Mouse (Mus musculus): ENCODE results near the gene Cby1. TPM values are rescaled to one million over a fixed set of nuclear protein-coding genes. Genes with fewer than 3 reads are reported as not detected.

Gene Cby1
- polyA plus RNA-seq, 2 experiments: 4.6 to 13.4 TPM

DNA sequence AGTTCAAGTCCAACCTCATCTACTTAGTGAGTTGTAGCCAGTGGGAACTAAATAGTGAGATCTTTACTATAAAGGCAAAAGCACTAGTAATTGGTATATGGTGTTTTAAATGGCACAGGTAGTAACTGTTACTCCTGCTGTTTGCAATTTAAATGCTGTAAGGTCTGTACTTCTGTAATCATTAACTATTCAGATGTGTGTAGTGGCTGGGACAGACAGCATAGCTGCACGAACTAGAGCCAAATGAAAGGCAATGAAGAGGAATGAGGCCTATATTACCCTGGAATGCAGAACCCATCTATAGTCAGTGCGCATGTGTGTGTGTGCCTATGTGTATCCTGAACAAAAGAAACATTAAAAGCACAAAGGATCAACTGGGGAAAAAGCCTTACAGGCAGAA is 18.9 kb downstream of the Cby1 start:
- Histone ChIP-seq H3K4me2 (ENCODE audit: low read depth) (no peak overlapping the region), H3K27ac (no peak overlapping the region), H3K9ac (replicated peaks) (no peak overlapping the region), H3K4me3 (ENCODE audit: insufficient read depth in 1 of 2, low read depth in 2 of 2, low read length in 2 of 2) (no peak overlapping the region), H3K36me3 (replicated peaks; ENCODE audit: control insufficient read depth, insufficient read depth, low read depth) (peaks cover 44% of the 10 kb centered on the region), H3K27me3 (ENCODE audit: control insufficient read depth, insufficient read depth, low read length) (no peaks in the 10 kb centered on the region), H3K9me3 (ENCODE audit: control insufficient read depth, low read length) (no peaks in the 10 kb centered on the region), H3K4me1 (replicated peaks; ENCODE audit: control insufficient read depth in 2 of 2, insufficient read depth in 2 of 2, low read length in 1 of 2) (peaks cover 17 to 18% of the 10 kb centered on the region in 2 experiments)
- TF ChIP-seq CTCF (IDR thresholded peaks at IDR 0.05; ENCODE audit: low read depth) (no peak), EP300 (IDR thresholded peaks at IDR 0.05; ENCODE audit: low read depth) (no peak)
- ATAC-seq (ENCODE audit: insufficient read depth) (no peak), DNase-seq (ENCODE audit: low read depth in 3 of 3, low spot score in 3 of 3) (no peak)
- WGBS (ENCODE audit: insufficient replicate concordance): 73% methylated on average over 2 of the region's 2 CpGs

DNA sequence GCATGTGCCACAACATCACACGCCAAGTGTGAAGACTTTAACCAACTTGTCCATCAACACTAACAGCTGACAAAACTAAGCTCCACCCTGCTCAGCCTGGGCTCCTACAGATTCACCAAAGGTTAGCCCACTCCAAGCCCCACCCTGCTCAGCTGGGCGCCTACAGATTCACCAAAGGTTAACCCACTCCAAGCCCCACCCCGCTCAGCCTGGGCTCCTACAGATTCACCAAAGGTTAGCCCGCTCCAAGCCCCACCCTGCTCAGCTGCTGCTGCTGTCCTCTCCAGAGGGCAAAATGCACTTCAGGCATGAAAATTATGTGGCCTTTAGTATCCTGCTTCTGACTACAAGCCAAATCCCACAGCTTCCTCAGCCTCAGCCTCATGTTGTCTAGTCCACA is 23.0 kb downstream of the Cby1 start:
- peak; percentile 44 for ATAC-seq (ENCODE audit: insufficient read depth)
- no peaks in the 10 kb centered on the region for H3K9me3 ChIP-seq (ENCODE audit: control insufficient read depth, low read length)
- peak overlapping the region; percentile 95 for H3K27ac ChIP-seq
- H3K9ac ChIP-seq (replicated peaks): no peak overlapping the region; the same call in none of the 2 replicates
- H3K4me1 ChIP-seq (replicated peaks; ENCODE audit: control insufficient read depth in 2 of 2, insufficient read depth in 2 of 2, low read length in 1 of 2): peaks cover 41 to 52% of the 10 kb centered on the region in 2 experiments
- DNase-seq (ENCODE audit: low read depth in 3 of 3, low spot score in 3 of 3): no peak
- no peaks in the 10 kb centered on the region for H3K27me3 ChIP-seq (ENCODE audit: control insufficient read depth, insufficient read depth, low read length)
- H3K4me3 ChIP-seq (ENCODE audit: insufficient read depth in 1 of 2, low read depth in 2 of 2, low read length in 2 of 2): no peak overlapping the region
- H3K36me3 ChIP-seq (replicated peaks; ENCODE audit: control insufficient read depth, insufficient read depth, low read depth): peaks cover 6% of the 10 kb centered on the region
- H3K4me2 ChIP-seq (ENCODE audit: low read depth): peak overlapping the region; percentile 88
- TF ChIP-seq EP300 (IDR thresholded peaks at IDR 0.05; ENCODE audit: low read depth) (no peak), CTCF (IDR thresholded peaks at IDR 0.05; ENCODE audit: low read depth) (no peak)
- 53% methylated on average over 4 of the region's 4 CpGs for WGBS (ENCODE audit: insufficient replicate concordance)

- no peak for DNase-seq (ENCODE audit: low read depth in 3 of 3, low spot score in 3 of 3)
- Histone ChIP-seq H3K9me3 (ENCODE audit: control insufficient read depth, low read length) (no peaks in the 10 kb centered on the region), H3K36me3 (replicated peaks; ENCODE audit: control insufficient read depth, insufficient read depth, low read depth) (peaks cover 5% of the 10 kb centered on the region), H3K4me2 (ENCODE audit: low read depth) (peak overlapping the region; percentile 88), H3K4me1 (replicated peaks; ENCODE audit: control insufficient read depth in 2 of 2, insufficient read depth in 2 of 2, low read length in 1 of 2) (peaks cover 41 to 52% of the 10 kb centered on the region in 2 experiments), H3K27me3 (ENCODE audit: control insufficient read depth, insufficient read depth, low read length) (no peaks in the 10 kb centered on the region), H3K27ac (peak overlapping the region; percentile 95), H3K9ac (replicated peaks) (peak overlapping the region; percentile 44), H3K4me3 (ENCODE audit: insufficient read depth in 1 of 2, low read depth in 2 of 2, low read length in 2 of 2) (peak overlapping the region; percentile 5 to 89; a peak in 3 of 4 replicates)
- 76% methylated on average over 6 of the region's 6 CpGs for WGBS (ENCODE audit: insufficient replicate concordance)
- ATAC-seq (ENCODE audit: insufficient read depth): no peak
- TF ChIP-seq EP300 (IDR thresholded peaks at IDR 0.05; ENCODE audit: low read depth) (no peak), CTCF (IDR thresholded peaks at IDR 0.05; ENCODE audit: low read depth) (no peak)
These were observed 24.1 kb downstream of the Cby1 start for GRCm38 (mm10) chr15:79683146-79683545.

DNA sequence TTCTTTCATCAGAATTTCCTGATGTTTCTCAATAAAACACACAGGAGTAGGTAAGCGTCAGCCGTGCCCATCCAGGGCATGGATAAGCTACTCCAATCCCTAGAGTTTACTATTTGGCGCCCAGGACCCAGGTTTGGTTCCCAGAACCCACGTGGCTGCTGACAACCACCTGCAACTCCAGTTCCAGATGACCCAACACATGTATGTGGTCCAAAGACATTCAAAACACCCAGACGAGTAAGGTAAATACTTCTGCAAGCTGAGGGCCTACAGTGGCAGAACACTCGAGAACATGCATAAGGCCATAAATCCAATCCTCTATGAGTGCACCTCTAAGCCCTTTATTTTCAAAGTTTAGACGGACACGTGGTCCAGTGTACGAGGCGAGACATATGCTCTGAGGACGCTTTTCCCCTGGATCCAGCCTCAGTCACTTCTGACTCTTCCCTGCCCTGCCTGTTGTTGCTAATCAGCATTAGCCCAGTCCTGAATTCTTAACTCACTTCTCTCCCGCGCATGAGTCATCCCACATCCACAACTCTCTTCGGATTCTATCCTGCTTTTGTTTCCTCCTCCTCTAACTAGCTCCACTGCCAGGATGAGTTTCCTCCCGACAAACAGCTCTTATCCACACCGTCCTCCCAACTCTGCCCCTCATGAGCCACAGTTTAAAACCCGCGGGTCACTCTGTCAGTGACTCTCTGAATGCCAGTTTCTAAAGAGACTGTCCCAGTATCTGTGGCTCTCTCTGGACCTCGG is 24.9 kb downstream of the Cby1 start:
- Histone ChIP-seq H3K4me1 (replicated peaks; ENCODE audit: control insufficient read depth in 2 of 2, insufficient read depth in 2 of 2, low read length in 1 of 2) (peaks cover 44 to 55% of the 10 kb centered on the region in 2 experiments), H3K9ac (replicated peaks) (peak overlapping the region; percentile 97), H3K27ac (peak overlapping the region; percentile 95), H3K4me2 (ENCODE audit: low read depth) (peak overlapping the region; percentile 88), H3K36me3 (replicated peaks; ENCODE audit: control insufficient read depth, insufficient read depth, low read depth) (peaks cover 5% of the 10 kb centered on the region), H3K27me3 (ENCODE audit: control insufficient read depth, insufficient read depth, low read length) (no peaks in the 10 kb centered on the region), H3K4me3 (ENCODE audit: insufficient read depth in 1 of 2, low read depth in 2 of 2, low read length in 2 of 2) (peak overlapping the region; percentile 89), H3K9me3 (ENCODE audit: control insufficient read depth, low read length) (no peaks in the 10 kb centered on the region)
- TF ChIP-seq EP300 (IDR thresholded peaks at IDR 0.05; ENCODE audit: low read depth): no peak
- no peak for TF ChIP-seq CTCF (IDR thresholded peaks at IDR 0.05; ENCODE audit: low read depth)
- no peak for ATAC-seq (ENCODE audit: insufficient read depth)
- no peak for DNase-seq (ENCODE audit: low read depth in 3 of 3, low spot score in 3 of 3)
- 56% methylated on average over 19 of the region's 19 CpGs for WGBS (ENCODE audit: insufficient replicate concordance)

DNA sequence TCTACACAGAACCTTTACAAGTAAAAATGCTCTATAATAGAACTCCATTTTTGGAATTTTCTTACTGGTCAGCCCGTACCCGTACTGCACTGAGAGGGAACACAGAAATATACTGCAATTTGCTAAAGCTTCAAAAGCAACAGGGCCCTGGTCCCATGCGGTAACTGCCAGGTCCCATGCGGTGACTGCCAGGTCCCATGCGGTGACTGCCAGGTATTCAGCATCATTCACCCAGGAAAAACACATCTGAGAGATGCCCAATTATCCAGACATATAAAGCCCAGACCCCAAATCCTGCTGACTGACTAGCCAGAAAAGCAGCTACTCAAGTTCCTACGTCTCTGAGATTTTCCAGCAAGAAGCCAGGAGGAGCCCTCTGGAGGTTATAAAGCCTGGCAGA is 25.6 kb downstream of the Cby1 start:
- H3K27ac ChIP-seq: peak overlapping the region; percentile 95
- ATAC-seq (ENCODE audit: insufficient read depth) (no peak), DNase-seq (ENCODE audit: low read depth in 3 of 3, low spot score in 3 of 3) (no peak)
- no peaks in the 10 kb centered on the region for H3K27me3 ChIP-seq (ENCODE audit: control insufficient read depth, insufficient read depth, low read length)
- H3K9me3 ChIP-seq (ENCODE audit: control insufficient read depth, low read length): no peaks in the 10 kb centered on the region
- WGBS (ENCODE audit: insufficient replicate concordance): 83% methylated on average over 6 of the region's 6 CpGs
- H3K4me3 ChIP-seq (ENCODE audit: insufficient read depth in 1 of 2, low read depth in 2 of 2, low read length in 2 of 2): peak overlapping the region; percentile 89
- TF ChIP-seq CTCF (IDR thresholded peaks at IDR 0.05; ENCODE audit: low read depth): no peak
- no peak for TF ChIP-seq EP300 (IDR thresholded peaks at IDR 0.05; ENCODE audit: low read depth)
- peak overlapping the region; percentile 88 for H3K4me2 ChIP-seq (ENCODE audit: low read depth)
- peak overlapping the region; percentile 97 for H3K9ac ChIP-seq (replicated peaks)
- peaks cover 51 to 61% of the 10 kb centered on the region in 2 experiments for H3K4me1 ChIP-seq (replicated peaks; ENCODE audit: control insufficient read depth in 2 of 2, insufficient read depth in 2 of 2, low read length in 1 of 2)
- H3K36me3 ChIP-seq (replicated peaks; ENCODE audit: control insufficient read depth, insufficient read depth, low read depth): peaks cover 2% of the 10 kb centered on the region

All from liver, embryonic 14.5 days (tissue).